Mouse (Mus musculus) neural tube, embryonic 15.5 days (tissue): ENCODE data around the gene Git1. TPM values are rescaled to one million over a fixed set of nuclear protein-coding genes. Genes with fewer than 3 reads are reported as not detected.
"Not testable (repeated sequence)": the region's sequence is repeated elsewhere in the genome, so short reads cannot be mapped to it uniquely, and the experiment has no call there.

Experiments used
- ATAC-seq: fragments of 200-750 bp; cut with Nextera tagmentation; 2 replicates; pipeline ENCODE4 v1.8.0; 2017; ENCODE audit warnings: mild to moderate bottlenecking, moderate TSS enrichment, moderate library complexity; ENCODE audit not compliant: low FRiP score
- H3K27ac ChIP-seq: fragments of 300-500 bp; sonication (generic); replicated peaks from 2 replicates; pipeline ENCODE4 v1.5.1; 2015; ENCODE audit warnings: mild to moderate bottlenecking, inconsistent platforms
- H3K27me3 ChIP-seq: fragments of 300-500 bp; sonication (generic); replicated peaks from 2 replicates; pipeline ENCODE4 v1.6.1; 2015; ENCODE audit warnings: inconsistent platforms
- H3K36me3 ChIP-seq: fragments of 300-500 bp; sonication (generic); 2 replicates; pipeline ENCODE4 v1.6.1; 2015; ENCODE audit warnings: inconsistent platforms
- H3K4me1 ChIP-seq: fragments of 300-500 bp; sonication (generic); 2 replicates; pipeline ENCODE4 v1.6.1; 2015; ENCODE audit warnings: inconsistent platforms
- H3K4me2 ChIP-seq: fragments of 300-500 bp; sonication (generic); 2 replicates; pipeline ENCODE4 v1.6.1; 2015; ENCODE audit warnings: inconsistent platforms, mild to moderate bottlenecking, moderate library complexity
- H3K4me3 ChIP-seq: fragments of 300-500 bp; sonication (generic); replicated peaks from 2 replicates; pipeline ENCODE4 v1.5.1; 2015; ENCODE audit warnings: mild to moderate bottlenecking, inconsistent platforms
- H3K9ac ChIP-seq: fragments of 300-500 bp; sonication (generic); replicated peaks from 2 replicates; pipeline ENCODE4 v1.6.1; 2015; ENCODE audit warnings: mild to moderate bottlenecking, inconsistent platforms
- H3K9me3 ChIP-seq: fragments of 300-500 bp; sonication (generic); replicated peaks from 2 replicates; pipeline ENCODE4 v1.6.1; 2016; ENCODE audit warnings: inconsistent platforms
- WGBS: fragments of 180-500 bp; shearing (Covaris S2); methylation state at CpG from one replicate; pipeline ENCODE4 v1.1.7; 2015; ENCODE audit warnings: mixed read lengths; 5-methylcytosine and 5-hydroxymethylcytosine counted together
- polyA plus RNA-seq: library from polyadenylated mRNA; unstranded; fragments of >200 nt; fragmentation: Nextera tagmentation; extraction: Ambion mirVana; gene quantifications from 2 replicates; pipeline ENCODE4 v1.2.1, GENCODE M21; 2015

Gene Git1
- polyA plus RNA-seq, 1 experiment from 2014 or later = 13.9 TPM

DNA sequence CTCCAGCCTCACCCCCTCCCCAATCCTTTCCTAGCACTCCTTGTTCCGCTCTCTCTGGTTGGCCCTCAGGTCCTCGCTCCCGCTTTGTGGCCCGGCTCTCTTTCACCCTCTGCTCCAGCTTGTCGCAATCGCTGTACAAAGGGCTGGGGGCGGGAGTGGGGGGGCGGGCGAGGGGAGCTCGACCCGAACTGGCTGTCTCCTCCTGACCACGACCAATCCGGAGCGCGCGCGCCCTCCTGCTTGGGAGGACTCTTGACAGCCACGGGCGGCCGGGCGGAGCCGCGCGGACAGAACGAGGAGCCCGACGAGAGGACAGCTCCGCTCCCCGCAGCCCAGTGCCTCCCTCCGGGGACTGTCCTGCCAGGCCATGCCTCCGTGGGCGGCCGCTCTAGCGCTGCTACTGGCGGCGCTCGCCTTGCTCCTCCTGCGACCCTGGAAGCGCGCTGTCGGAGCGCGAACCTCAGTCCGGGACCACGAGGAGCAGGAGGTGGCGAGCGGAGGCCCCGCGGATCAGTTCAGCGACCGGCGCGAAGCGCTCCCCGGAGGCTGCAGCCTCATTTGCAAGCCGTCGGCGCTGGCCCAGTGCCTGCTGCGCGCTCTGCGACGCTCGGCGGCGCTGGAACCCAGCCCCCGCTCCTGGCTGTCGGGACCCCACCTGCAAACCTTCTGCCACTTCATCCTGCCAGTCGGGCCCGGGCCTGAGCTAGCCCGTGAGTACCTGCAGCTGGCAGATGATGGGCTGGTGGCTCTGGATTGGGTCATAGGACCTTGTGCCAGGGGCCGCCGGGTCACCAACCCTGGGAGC, 21.7 kb downstream of the Git1 start, which contains the start of gene Abhd15:
Abhd15 (plus strand) TSS at position 290 of the 805 bp plus-strand sequence.
- Histone ChIP-seq H3K27me3 (peaks cover 38% of the 10 kb centered on the region), H3K9ac (peak within 1 kb of the TSS; percentile 53), H3K36me3 (no peaks in the 10 kb centered on the region), H3K4me3 (peak within 1 kb of the TSS; percentile 63), H3K27ac (peak within 1 kb of the TSS; percentile 28; the same call in 1 of the 2 replicates), H3K4me1 (peaks cover 38% of the 10 kb centered on the region), H3K9me3 (no peaks in the 10 kb centered on the region), H3K4me2 (peak within 1 kb of the TSS; percentile 98)
- WGBS = under 1% methylated on average over 72 of the region's 72 CpGs
- peak; percentile 54 for ATAC-seq

GRCm38 (mm10) chr11:77515637-77516552, 22.5 kb downstream of the Git1 start, which contains the start of gene Trp53i13:
TSS of gene Trp53i13 (minus strand) at chr11:77515980.
- Histone ChIP-seq H3K4me3 (peak within 1 kb of the TSS; percentile 53), H3K9ac (peak within 1 kb of the TSS; percentile 53), H3K36me3 (no peaks in the 10 kb centered on the region), H3K4me2 (peak within 1 kb of the TSS; percentile 98), H3K4me1 (peaks cover 41% of the 10 kb centered on the region), H3K27me3 (peaks cover 38% of the 10 kb centered on the region), H3K27ac (no peak within 1 kb of the TSS), H3K9me3 (no peaks in the 10 kb centered on the region)
- ATAC-seq = no peak
- 6% methylated on average over 39 of the region's 39 CpGs for WGBS

- peaks cover 41% of the 10 kb centered on the region for H3K4me1 ChIP-seq
- no peaks in the 10 kb centered on the region for H3K36me3 ChIP-seq
- 45% methylated on average over 5 of the region's 5 CpGs for WGBS
- H3K4me2 ChIP-seq = no peak overlapping the region
- no peak overlapping the region for H3K4me3 ChIP-seq
- no peaks in the 10 kb centered on the region for H3K9me3 ChIP-seq
- no peak overlapping the region for H3K9ac ChIP-seq
- peaks cover 38% of the 10 kb centered on the region for H3K27me3 ChIP-seq
- no peak for ATAC-seq
- H3K27ac ChIP-seq = no peak overlapping the region
These were observed 23.4 kb downstream of the Git1 start for GRCm38 (mm10) chr11:77516553-77517425.

DNA sequence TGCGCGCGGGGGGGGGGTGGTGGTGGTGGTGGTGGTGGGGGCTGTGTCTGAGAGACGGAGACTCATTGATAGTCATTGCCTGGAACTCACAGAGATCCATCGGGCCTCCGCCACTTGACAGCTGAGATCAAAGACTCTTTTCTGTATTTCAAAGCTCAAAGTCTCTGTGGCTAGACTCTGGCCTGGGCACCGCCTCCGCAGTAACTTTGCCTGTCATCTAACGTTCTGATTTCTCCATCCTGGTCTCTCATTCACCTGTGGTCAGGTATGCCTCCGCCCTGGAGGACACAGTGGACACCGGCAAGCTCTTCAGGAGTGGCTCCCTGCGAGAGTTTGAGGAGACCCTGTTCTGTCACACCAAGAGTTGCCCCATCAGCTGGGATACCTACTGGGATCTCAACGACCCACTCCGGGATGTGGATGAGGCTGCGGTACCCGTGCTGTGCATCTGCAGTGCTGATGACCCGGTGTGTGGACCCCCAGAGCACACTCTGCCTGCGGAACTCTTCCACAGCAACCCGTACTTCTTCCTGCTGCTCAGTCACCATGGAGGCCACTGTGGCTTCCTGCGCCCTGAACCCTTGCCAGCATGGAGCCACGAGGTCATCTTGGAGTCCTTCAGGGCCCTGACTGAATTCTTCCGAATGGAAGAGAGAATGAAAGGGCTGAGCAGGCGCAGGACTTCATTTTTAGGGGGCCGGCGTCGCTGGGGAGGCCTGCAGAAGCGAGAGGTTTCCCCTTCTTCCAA, 24.9 kb downstream of the Git1 start:
- WGBS = 77% methylated on average over 27 of the region's 27 CpGs
- H3K4me1 ChIP-seq = peaks cover 32% of the 10 kb centered on the region

DNA sequence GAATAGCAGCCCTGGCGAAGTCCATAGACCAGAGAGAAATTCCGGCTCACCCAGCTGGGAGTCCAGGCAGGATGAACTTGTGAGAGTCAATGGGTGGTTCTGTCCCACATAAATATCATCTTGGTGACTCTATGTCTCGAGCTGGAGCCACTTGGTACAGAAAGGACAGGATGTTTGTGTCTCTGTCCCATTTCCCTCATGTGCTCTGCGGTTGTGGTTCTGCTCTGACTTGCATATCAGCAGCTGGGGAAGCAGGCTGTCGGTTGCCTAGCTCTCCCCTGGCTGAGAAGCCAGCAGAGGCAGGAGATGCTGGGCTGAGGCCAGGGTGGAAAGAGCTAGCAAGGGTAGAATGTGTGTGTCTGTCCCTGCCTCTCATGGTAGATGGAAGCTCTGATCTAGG, 25.7 kb downstream of the Git1 start, which contains the start of gene Gm10392:
Gm10392 (minus strand) TSS at position 156 of the 400 bp plus-strand sequence.
- H3K4me1 ChIP-seq = peaks cover 25% of the 10 kb centered on the region
- H3K4me3 ChIP-seq = no peak within 1 kb of the TSS
- ATAC-seq = no peak
- no peaks in the 10 kb centered on the region for H3K36me3 ChIP-seq
- no peaks in the 10 kb centered on the region for H3K9me3 ChIP-seq
- WGBS = 61% methylated on average over 5 of the region's 5 CpGs
- H3K27ac ChIP-seq = no peak within 1 kb of the TSS
- no peak within 1 kb of the TSS for H3K4me2 ChIP-seq
- peaks cover 33% of the 10 kb centered on the region for H3K27me3 ChIP-seq
- no peak within 1 kb of the TSS for H3K9ac ChIP-seq

More for the DNA sequence above, 24.9 kb downstream of the Git1 start:
- Histone ChIP-seq H3K27ac (no peak overlapping the region), H3K27me3 (peaks cover 38% of the 10 kb centered on the region), H3K9ac (no peak overlapping the region), H3K36me3 (no peaks in the 10 kb centered on the region), H3K4me3 (no peak overlapping the region), H3K9me3 (no peaks in the 10 kb centered on the region), H3K4me2 (no peak overlapping the region)
- no peak for ATAC-seq

DNA sequence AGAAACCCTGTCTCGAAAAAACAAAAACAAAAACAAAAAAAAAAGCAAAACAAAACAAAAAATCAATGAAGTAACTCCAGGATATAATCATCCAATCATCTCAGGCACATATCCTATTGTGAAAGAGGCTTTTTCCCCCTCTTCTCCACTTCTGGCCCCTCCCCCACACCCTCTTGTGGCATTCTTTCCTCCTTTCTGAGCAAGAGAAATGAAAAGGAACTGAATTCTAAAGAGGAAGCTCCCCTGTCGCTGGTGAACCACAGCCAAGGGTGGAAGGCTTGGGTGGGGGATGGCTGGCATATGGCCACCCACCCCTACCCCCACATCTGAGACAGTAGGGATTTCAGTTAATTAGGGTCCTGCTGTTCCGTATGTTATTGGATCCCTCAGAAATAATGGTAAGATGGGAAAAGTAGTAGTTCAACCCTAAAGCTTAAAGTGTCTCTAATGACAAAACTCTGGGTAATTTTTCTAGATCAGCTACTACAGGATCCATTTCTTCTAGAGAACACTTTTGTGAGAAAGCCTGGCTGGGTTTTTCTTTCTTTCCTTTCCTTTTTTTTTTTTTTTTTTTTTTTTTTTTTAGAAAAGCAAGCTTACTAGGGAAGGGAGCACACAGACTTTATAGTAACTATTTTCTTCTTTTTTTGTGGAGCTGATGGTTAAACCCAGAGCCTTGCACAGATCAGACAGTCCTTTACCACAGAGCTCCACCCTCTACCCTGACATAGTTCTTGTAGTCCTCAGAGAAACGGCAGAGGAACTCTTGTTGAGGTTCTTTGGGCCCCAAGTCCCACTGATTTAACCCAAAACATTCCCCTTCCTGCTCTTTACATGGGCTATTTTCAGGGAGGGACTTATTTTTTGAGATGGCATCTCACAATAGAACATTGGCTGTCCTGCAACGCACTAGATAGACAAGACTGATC, 27.5 kb downstream of the Git1 start:
- H3K36me3 ChIP-seq = no peaks in the 10 kb centered on the region
- H3K27ac ChIP-seq = no peak overlapping the region
- no peaks in the 10 kb centered on the region for H3K9me3 ChIP-seq
- WGBS = 51% methylated on average over 5 of the region's 5 CpGs
- H3K4me1 ChIP-seq = peaks cover 7% of the 10 kb centered on the region
- H3K4me2 ChIP-seq = no peak overlapping the region
- H3K27me3 ChIP-seq = peaks cover 15% of the 10 kb centered on the region
- H3K4me3 ChIP-seq = no peak overlapping the region
- ATAC-seq = no peak
- H3K9ac ChIP-seq = no peak overlapping the region

DNA sequence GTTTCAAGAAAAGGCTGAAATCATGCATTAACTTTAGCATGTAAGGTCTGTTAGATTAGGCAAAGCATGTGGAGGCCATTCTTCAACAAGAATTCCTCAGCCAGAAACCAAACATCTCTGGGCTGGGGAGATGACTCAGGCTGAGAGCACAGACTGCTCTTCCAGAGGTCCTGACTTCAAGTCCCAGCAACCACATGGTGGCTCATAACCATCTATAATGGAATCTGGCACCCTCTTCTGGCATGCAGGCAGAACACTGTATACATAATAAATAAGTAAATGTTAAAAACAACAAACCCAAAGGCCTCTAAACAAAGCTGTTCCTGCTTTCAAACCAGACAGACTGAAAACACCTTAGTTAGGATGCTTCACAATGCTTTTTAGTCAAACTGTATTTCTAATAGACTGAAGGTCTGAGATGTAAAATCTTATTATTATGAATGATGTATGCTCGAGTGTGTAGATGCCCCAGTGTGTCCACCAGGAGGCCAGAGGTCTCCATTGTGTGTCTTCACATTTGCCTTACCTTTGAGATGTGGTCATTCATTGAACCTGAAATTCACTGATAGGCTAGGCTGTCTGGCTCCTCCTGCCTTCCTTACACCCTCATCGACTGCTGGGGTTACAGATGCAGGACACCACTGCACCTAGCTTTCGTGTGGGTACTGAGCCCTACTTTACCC, 32.6 kb downstream of the Git1 start:
- no peaks in the 10 kb centered on the region for H3K36me3 ChIP-seq
- no peak overlapping the region for H3K27ac ChIP-seq
- no peaks in the 10 kb centered on the region for H3K4me1 ChIP-seq
- H3K9me3 ChIP-seq = no peaks in the 10 kb centered on the region
- no peak overlapping the region for H3K9ac ChIP-seq
- WGBS = 79% methylated on average over 3 of the region's 3 CpGs
- no peak overlapping the region for H3K4me3 ChIP-seq
- no peak overlapping the region for H3K4me2 ChIP-seq
- ATAC-seq = no peak
- H3K27me3 ChIP-seq = no peaks in the 10 kb centered on the region

- 86% methylated on average over 3 of the region's 3 CpGs for WGBS
- H3K9ac ChIP-seq, H3K27ac ChIP-seq, H3K4me2 ChIP-seq, ATAC-seq, H3K4me3 ChIP-seq, H3K36me3 ChIP-seq, H3K9me3 ChIP-seq, H3K4me1 ChIP-seq, H3K27me3 ChIP-seq: not testable (repeated sequence)
These were observed 35.1 kb downstream of the Git1 start for GRCm38 (mm10) chr11:77528420-77528819.

GRCm38 (mm10) chr11:77529644-77530043, 36.3 kb downstream of the Git1 start:
- ATAC-seq = no peak
- Histone ChIP-seq H3K4me3 (no peak overlapping the region), H3K9me3 (no peaks in the 10 kb centered on the region), H3K9ac (no peak overlapping the region), H3K4me2 (no peak overlapping the region), H3K27me3 (no peaks in the 10 kb centered on the region), H3K4me1 (no peaks in the 10 kb centered on the region), H3K27ac (no peak overlapping the region), H3K36me3 (no peaks in the 10 kb centered on the region)
- WGBS = 91% methylated on average over 3 of the region's 3 CpGs
